Mouse (Mus musculus) heart, adult 2 months (tissue): ENCODE measurements around the gene Cd3g. TPM values are rescaled to one million over a fixed set of nuclear protein-coding genes. Genes with fewer than 3 reads are reported as not detected.
"Not testable (repeated sequence)": the region's sequence is repeated elsewhere in the genome, so short reads cannot be mapped to it uniquely, and the experiment has no call there.

Source experiments
- DNase-seq, 2 experiments: peaks; one replicate each; pipeline ENCODE4 v3.0.0; 2021
- H3K27ac ChIP-seq: fragments of 200-600 bp; 2 replicates; pipeline ENCODE4 v1.8.1; 2022
- H3K27me3 ChIP-seq: fragments of 200-500 bp; 2 replicates; pipeline ENCODE4 v1.6.1; 2012; ENCODE audit warnings: mild to moderate bottlenecking, low read length, inconsistent platforms, mixed read lengths; ENCODE audit not compliant: control insufficient read depth, insufficient read depth
- H3K36me3 ChIP-seq: fragments of 200-500 bp; 2 replicates; pipeline ENCODE4 v1.6.1; 2012; ENCODE audit warnings: low read length, inconsistent platforms; ENCODE audit not compliant: control insufficient read depth, insufficient read depth
- H3K4me1 ChIP-seq: fragments of 200-500 bp; 2 replicates; pipeline ENCODE4 v1.6.1; 2011; ENCODE audit warnings: low read length; ENCODE audit not compliant: control insufficient read depth, insufficient read depth
- H3K4me3 ChIP-seq: fragments of 200-600 bp; 2 replicates; pipeline ENCODE4 v1.8.1; 2022
- H3K79me2 ChIP-seq: fragments of 200-500 bp; replicated peaks from 2 replicates; pipeline ENCODE4 v1.6.1; 2012; ENCODE audit warnings: mild to moderate bottlenecking, inconsistent platforms, low read length, moderate library complexity, mixed read lengths; ENCODE audit not compliant: control insufficient read depth, insufficient read depth
- H3K9ac ChIP-seq: fragments of 200-500 bp; 2 replicates; pipeline ENCODE4 v1.6.1; 2012; ENCODE audit warnings: low read depth, mild to moderate bottlenecking, control low read depth, inconsistent platforms, low read length, mixed read lengths
- CTCF ChIP-seq: fragments of 200-600 bp; IDR thresholded peaks from 2 replicates; pipeline ENCODE4 v1.8.1; 2022; ENCODE audit warnings: antibody characterized with exemption, mild to moderate bottlenecking, moderate library complexity
- EP300 ChIP-seq: fragments of 200-500 bp; IDR thresholded peaks from 2 replicates; pipeline ENCODE4 v1.6.1; 2011; ENCODE audit warnings: low read depth, low read length, control low read depth; ENCODE audit not compliant: insufficient read depth
- POLR2A ChIP-seq: fragments of 200-500 bp; IDR thresholded peaks from 2 replicates; pipeline ENCODE4 v1.6.1; 2011; ENCODE audit warnings: mild to moderate bottlenecking, low read depth, low read length, control low read depth; ENCODE audit not compliant: insufficient read depth
- WGBS: fragments of 180-500 bp; shearing (Covaris S2); methylation state at CpG from one replicate; pipeline ENCODE4 v1.1.7; 2018; 5-methylcytosine and 5-hydroxymethylcytosine counted together
- intact Hi-C: fragments of 180-260 bp; cut with DNase I; formaldehyde crosslinking; loops from one replicate; pipeline ENCODE4 v1.15.1; 2025
- polyA plus RNA-seq: library from polyadenylated mRNA; depleted of rRNA; stranded (reverse); fragments of >200 nt; gene quantifications from 2 replicates; pipeline ENCODE4 v1.2.3, GENCODE M21; 2012
- total RNA-seq, 2 experiments: library from RNA; stranded (reverse); gene quantifications; 2 replicates each; pipeline ENCODE4 v1.2.3; 2021

The Cd3g gene
- total and polyA plus RNA-seq, 3 experiments, result 0.25 to 0.64 (median 0.39) TPM

DNA sequence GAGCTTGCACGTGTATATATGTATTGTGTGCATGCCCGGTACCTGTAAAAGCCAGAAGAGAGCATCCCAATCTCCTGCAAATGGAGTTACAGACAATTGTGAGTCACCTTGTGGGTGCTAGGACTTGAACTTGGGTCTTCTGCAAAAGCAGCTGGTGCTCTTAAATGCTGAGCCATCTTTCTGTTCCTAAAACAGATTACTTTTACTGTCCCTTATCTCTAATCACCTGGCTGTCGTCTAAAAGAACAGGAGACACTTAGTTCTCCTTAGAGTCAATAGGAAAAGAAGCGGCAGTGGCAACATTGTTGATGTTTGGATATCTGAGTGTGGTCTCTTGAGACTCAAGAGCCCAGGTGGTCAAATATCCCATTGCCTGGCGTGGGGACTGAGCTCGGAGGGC, 2.4 kb downstream of the Cd3g start:
- 52% methylated on average over 6 of the region's 6 CpGs for WGBS

DNA sequence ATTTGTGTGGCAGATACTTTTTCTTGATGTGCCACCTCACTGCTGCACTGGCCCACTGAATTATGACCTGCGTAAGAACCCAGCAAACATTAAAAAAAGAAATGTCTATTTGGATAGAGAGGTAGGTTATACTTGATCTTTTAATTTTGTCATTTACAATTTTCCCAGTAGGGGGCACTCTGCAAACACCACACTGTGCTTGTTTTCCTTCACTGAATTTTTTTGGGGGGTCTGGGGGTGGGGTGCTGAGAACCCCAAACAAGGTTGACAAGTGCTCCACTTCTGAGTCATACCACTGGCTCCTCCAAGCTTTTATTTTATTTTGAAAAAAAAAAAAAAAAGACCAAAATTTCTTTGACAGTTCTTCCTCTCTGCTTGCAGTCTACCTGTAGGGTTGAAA, 10.8 kb downstream of the Cd3g start:
- no peaks in the 10 kb centered on the region for H3K27me3 ChIP-seq
- H3K79me2 ChIP-seq, result no peaks in the 10 kb centered on the region
- DNase-seq, result no peak
- no peak overlapping the region for H3K9ac ChIP-seq
- intact Hi-C loops, result loop anchor here (5.0 kb wide), 1 partner anchor 87 kb away; the partner anchor contains the start of gene Kmt2a
- no peak overlapping the region for H3K4me3 ChIP-seq
- peaks cover 6% of the 10 kb centered on the region for H3K36me3 ChIP-seq
- peaks cover 2% of the 10 kb centered on the region for H3K4me1 ChIP-seq
- no peak overlapping the region for H3K27ac ChIP-seq
- 50% methylated on average over 1 of the region's 1 CpGs for WGBS
- TF ChIP-seq POLR2A (no peak), CTCF (peak; percentile 51), EP300 (no peak)

More for the DNA sequence above, 2.4 kb downstream of the Cd3g start:
- Histone ChIP-seq H3K79me2 (no peaks in the 10 kb centered on the region), H3K9ac (no peak overlapping the region), H3K27ac (no peak overlapping the region), H3K4me3 (no peak overlapping the region), H3K36me3 (no peaks in the 10 kb centered on the region), H3K4me1 (no peaks in the 10 kb centered on the region), H3K27me3 (peaks cover 1% of the 10 kb centered on the region; the same call in 1 of the 2 replicates)
- intact Hi-C loops, result no loop called here
- no peak for DNase-seq
- TF ChIP-seq EP300 (no peak), POLR2A (no peak), CTCF (no peak)

DNA sequence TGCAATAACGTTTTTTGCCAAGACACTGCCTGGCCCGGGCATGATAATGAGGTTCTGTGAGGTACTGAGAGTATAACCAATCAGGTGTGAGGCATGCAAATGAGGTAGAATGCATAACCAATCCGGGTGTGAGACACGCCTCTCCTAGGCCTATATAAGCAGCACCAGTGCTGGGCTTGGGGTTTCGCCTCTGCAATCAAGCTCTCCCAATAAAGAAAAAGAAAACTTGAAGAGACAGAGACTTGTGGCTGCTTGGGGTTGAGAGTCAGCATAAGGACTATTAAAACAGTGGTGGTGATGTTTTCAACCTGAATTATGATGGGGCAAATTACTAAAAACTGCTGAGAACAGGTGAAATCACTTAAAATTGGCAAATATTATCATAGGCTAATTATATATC, 12.5 kb downstream of the Cd3g start:
- H3K4me3 ChIP-seq, DNase-seq, H3K4me1 ChIP-seq, H3K79me2 ChIP-seq, H3K9ac ChIP-seq, H3K27ac ChIP-seq, H3K27me3 ChIP-seq: not testable (repeated sequence)
- WGBS, result 83% methylated on average over 5 of the region's 5 CpGs
- intact Hi-C loops, result loop anchor here (1.0 to 5.0 kb wide), 3 partner anchors 85 to 132 kb away; partner anchors contain the start of gene Kmt2a
- peaks cover 11% of the 10 kb centered on the region for H3K36me3 ChIP-seq

DNA sequence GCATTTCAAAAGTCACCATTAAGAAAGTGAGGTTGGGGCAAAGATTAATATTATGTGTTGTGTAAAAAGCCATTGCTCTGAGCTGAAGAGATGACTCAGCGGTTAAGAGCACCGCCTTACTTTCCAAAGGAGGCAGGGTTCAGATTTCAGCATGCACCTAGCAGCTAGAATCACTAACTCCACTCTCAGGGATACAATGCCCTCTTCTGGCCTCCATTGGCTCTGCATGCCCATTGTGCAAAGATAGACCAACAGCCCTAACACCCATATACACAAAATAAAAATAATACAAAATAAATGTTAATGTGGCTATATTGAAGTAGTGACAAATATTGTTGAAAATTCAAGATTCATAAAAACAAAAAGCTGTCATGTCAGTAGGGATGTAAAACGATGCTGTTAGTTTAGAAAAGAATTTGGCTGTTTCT, 13.4 kb downstream of the Cd3g start:
- intact Hi-C loops, result loop anchor here (1.0 to 5.0 kb wide), 3 partner anchors 85 to 132 kb away; partner anchors contain the start of gene Kmt2a
- H3K36me3 ChIP-seq, result peaks cover 11% of the 10 kb centered on the region
- TF ChIP-seq CTCF (peak; percentile 96), POLR2A (no peak), EP300 (peak; percentile 76)

DNA sequence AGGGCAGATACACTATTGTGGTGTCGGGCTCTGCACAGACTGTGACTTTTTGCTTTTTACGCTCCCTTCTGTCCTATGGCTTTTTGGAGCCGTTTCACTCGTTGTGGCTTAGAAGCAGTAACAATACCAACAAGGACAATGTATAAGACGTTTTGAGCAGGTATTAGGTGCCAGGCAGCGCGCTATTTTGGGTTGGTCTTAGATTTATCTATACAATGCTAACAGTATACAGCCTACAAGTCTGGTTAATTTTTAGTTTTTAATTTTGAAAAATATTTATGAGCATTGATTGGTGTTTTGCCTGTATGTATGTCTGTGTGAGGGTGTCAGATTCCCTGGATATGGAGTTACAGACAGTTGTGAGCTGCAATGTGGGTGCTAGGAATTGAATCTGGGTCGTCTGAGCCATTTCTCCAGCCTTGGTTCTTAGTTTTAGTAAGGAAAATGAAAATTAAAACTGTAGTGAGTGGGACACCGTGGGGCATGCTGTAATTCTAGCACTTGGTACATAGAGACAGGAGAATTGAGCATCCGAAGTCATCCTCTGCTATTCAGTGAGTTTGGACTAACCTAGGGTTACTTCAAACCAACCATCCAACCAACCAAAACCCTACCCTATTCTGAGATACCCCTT, 14.3 kb downstream of the Cd3g start:
- intact Hi-C loops, result loop anchor here (2.0 to 5.0 kb wide), 3 partner anchors 45 to 125 kb away; partner anchors contain the start of genes Atp5l and Kmt2a
- TF ChIP-seq EP300 (no peak), CTCF (no peak), POLR2A (no peak)
- Histone ChIP-seq H3K27me3 (no peaks in the 10 kb centered on the region), H3K9ac (peak overlapping the region; percentile 63), H3K36me3 (peaks cover 11% of the 10 kb centered on the region), H3K4me1 (peaks cover 2% of the 10 kb centered on the region), H3K79me2 (peaks cover 4% of the 10 kb centered on the region; the same call in 1 of the 2 replicates), H3K4me3 (peak overlapping the region; percentile 92), H3K27ac (peak overlapping the region; percentile 93)
- no peak for DNase-seq
- WGBS, result 14% methylated on average over 10 of the region's 10 CpGs

More for the DNA sequence above, 13.4 kb downstream of the Cd3g start:
- peaks cover 2% of the 10 kb centered on the region for H3K4me1 ChIP-seq
- H3K4me3 ChIP-seq, result no peak overlapping the region
- no peaks in the 10 kb centered on the region for H3K79me2 ChIP-seq
- peak; percentile 80 to 82 for DNase-seq
- peak overlapping the region; percentile 93 for H3K27ac ChIP-seq
- no peaks in the 10 kb centered on the region for H3K27me3 ChIP-seq
- 20% methylated on average over 3 of the region's 3 CpGs for whole genome bisulfite sequencing
- no peak overlapping the region for H3K9ac ChIP-seq

DNA sequence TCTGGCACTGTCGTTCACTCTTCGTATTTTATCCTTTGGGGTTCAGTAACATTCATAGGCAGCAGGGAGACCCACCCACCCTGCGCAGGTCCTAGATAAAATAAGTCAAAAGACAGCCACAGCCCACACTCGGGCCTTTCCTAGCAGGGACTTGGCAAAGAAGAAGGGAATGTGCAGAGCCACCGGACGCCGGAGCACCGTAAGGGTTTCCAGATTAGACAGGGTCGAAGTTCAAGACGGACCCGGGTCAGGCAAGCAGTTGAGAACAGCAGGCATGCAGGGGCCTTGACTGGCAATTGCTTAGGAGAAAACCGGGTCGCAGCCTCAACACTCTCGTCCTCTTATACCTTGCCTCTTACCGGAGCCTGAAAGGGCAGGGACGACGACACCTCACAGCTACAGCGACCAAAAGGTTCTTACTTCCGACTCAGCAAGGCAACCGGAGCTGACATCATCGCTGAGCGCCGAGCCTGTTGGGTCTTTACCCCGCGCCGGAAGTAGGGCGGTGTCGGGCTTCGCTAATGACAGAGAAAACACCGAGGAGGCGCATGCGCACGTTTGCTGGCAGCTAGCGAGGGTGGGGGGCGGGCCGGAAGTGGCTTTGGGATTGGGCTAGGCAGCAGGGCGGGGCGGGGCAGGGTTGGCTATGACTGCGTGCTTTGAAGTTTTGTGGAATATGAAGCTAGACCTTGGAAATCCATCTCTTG, 15.0 kb downstream of the Cd3g start, which contains the start of gene Ube4a:
Gene Ube4a (minus strand): TSS at position 475 of the 707 bp plus-strand sequence.
- peak; percentile 98 to 100 for DNase-seq
- TF ChIP-seq POLR2A, result peak; percentile 93
- TF ChIP-seq CTCF, result no peak
- peak; percentile 90 for TF ChIP-seq EP300
- H3K4me3 ChIP-seq, result peak within 1 kb of the TSS; percentile 92
- H3K4me1 ChIP-seq, result peaks cover 2% of the 10 kb centered on the region
- intact Hi-C loops, result loop anchor here (2.0 to 5.0 kb wide), 2 partner anchors 44 to 83 kb away; partner anchors contain the start of genes Atp5l and Kmt2a
- H3K27me3 ChIP-seq, result no peaks in the 10 kb centered on the region
- H3K9ac ChIP-seq, result peak within 1 kb of the TSS; percentile 76
- peaks cover 11% of the 10 kb centered on the region for H3K36me3 ChIP-seq
- whole genome bisulfite sequencing, result 1% methylated on average over 39 of the region's 39 CpGs
- peak within 1 kb of the TSS; percentile 93 for H3K27ac ChIP-seq
- H3K79me2 ChIP-seq, result peaks cover 4% of the 10 kb centered on the region; the same call in 1 of the 2 replicates
